Mouse (Mus musculus) activated CD4-positive, CD25-positive, alpha-beta regulatory T cell, adult 4 months (primary cell): ENCODE measurements around the gene Prdm9. TPM values are rescaled to one million over a fixed set of nuclear protein-coding genes. Genes with fewer than 3 reads are reported as not detected.
A peak's percentile ranks its signal among the peaks of the same experiment; 100 is the strongest.

ENCODE experiments used
- ATAC-seq: one replicate; pipeline ENCODE4 v1.8.0; 2017
- polyA plus RNA-seq, 2 experiments: library from polyadenylated mRNA; unstranded; fragments of 100-300 nt; shearing (Covaris generic); gene quantifications; one replicate each; pipeline ENCODE4 v1.2.1; 2017

The Prdm9 gene
- polyA plus RNA-seq, 2 experiments from 2014 or later: 4.7 to 6.5 TPM

DNA sequence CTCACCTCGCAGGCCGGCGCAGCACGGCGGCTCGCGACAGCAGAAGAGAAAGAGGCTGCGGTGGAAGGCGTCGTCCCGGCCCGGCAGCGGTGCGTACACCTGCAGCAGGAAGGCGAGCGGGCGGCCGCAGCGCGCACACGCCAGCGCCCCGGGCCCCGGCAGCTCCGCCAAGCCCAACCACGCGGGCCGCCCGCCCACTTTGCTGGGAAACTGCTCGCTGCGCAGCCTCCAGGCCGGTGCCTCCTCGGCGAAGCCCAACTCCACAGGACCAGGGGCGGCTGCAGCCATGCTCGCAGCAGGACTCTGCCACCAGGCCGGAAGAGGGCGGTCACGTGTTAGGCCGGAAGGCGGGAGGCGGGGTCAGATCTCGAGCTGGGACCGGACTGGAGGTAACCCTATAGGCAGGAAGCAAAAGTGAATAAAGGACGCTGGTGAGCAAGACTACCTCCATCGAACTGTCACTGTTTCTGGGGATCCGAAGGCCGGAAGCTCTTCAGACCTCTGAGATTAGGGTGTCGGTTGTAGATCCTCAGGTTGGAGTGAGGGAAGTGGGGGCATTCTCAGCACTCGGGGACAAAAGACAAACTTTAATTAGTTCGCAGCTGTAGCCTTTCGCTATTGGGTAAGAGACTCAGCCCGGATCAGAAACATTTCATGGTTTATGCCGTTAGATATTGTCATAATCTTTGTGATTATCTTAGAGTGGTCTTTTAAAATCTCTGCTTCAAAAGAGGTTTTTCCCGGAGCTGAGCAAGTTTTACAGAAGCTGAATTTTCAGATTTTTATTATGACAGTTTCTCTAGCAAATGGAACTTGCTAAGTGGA lies 37.0 kb downstream of the Prdm9 start, which contains the start of gene Pdcd2:
Gene Pdcd2 (minus strand): TSS at position 316 of the 825 bp plus-strand sequence.
- peak; percentile 97 for ATAC-seq

GRCm38 (mm10) chr17:15526304-15526703 lies 37.9 kb downstream of the Prdm9 start:
- ATAC-seq: no peak

- peak; percentile 77 for ATAC-seq
Measured at GRCm38 (mm10) chr17:15518766-15519165, 45.4 kb downstream of the Prdm9 start.

GRCm38 (mm10) chr17:15518186-15518585 lies 46.0 kb downstream of the Prdm9 start:
- ATAC-seq: peak; percentile 44

GRCm38 (mm10) chr17:15517776-15518175 lies 46.4 kb downstream of the Prdm9 start:
- no peak for ATAC-seq

DNA sequence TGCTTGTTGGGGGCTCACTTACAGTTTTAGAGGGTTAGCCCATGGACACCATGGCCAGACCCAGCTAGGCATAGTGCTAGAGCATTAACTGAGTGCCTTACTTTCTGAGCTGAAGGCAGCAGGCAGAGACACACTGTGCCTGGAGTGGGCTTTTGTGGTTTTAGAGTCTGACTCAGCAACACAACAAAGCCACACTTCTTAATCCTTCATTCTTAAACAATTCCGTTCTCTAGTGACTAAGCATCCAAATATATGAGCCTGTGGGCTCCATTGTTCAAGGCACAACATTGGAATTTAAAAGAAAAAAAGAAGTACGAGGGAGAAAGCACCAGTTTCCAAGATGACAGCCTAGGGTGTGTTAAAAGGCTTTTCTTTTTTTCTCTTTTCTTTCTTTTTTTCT lies 53.5 kb downstream of the Prdm9 start:
- no peak for ATAC-seq

DNA sequence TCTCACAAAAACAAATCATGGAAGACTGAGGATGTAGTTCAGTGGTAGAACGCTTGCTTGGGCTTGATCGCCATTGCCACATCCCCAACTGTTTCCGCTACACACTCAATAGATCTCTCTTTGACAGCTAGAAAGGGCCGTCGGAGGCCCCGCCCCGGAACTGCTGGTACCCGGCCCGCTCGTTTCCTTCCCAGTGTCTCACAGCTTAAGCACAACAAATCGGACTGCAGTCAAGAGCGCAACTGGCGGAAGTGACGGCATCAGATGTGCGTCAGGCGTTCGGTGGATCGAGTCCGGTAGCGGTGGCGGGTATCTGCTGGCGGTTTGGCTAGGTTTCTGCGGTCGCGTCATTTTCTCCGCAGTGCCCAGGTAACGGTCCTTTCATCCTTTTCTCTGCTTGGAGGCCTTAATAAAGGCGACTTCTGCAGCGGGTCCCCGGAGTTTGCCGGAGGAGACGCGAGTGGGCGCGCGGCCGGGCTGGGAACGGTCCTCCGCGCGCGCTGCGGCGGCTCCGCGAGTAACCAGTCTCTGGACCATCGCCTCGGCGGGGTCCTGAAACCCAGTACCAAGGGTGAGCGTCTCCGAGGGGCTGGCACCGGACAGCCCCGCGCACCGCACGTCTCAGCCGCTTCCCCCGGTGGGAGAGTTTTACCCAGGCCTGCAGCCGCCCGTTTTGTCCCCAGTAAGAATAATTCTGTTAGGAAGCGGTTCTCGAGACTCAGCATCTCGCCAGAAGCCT lies 64.3 kb downstream of the Prdm9 start, which contains the start of the genes Psmb1 and Tbp:
Gene Psmb1 (minus strand): TSS at position 96 of the 739 bp plus-strand sequence.
Gene Tbp (plus strand): TSS at position 233 of the 739 bp plus-strand sequence.
- peak; percentile 87 for ATAC-seq

DNA sequence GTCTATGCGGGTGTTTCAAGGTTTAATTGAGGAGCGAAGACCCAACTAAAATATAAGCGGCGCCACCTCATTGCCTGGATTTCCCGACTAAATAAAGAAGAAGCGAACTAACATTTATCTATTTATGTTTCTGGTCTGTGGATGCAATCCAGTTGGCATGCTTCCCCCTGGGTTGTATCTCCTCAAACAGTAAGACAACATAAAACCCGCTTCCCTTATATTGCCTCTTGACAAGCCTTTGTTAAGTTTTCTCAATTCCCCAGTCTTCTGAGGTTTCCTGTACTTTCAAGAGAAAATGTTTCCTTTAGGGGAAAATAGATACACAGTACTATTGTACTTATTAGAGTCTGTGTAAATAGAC lies 65.4 kb downstream of the Prdm9 start:
- no peak for ATAC-seq

DNA sequence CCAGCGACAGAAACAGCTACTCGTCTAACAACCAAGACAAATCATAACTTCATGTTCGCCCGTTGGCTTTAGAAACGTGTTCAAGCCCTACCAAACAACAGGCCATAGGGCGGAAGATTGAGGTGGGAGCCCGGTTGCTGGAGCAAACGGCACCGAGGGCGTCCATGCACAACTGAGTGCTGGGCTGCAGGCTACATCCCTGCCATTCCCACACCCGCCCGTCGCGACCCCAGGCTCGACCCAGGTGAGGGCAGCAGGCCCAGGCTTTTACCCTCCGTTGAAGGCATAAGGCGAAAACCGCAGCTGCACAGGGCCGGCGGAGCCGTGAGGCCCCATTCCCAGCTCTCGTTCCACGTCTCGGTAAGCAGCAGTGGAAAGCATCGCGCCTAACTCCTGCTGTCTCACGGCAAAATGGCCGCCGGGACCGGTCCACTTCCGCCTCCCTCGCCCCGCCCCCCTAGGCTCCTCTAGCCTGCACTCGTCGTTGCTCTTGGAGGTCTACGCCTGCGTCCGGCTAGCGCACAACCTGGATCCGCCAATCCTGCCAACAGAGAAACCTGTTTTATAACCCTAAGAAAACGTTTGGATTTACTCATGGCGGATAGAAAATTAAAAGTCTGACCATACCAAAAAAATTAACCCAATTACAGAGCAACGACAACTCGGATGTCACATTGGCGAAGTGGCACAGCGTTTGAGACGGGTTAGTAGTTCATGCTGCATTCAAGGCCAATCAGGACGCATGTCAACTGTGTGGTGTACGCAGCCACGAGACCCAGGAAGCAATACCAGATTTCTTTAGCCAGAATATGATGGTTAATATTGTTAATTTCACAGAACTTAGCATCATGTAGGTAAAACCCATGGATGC lies 66.0 kb downstream of the Prdm9 start:
- ATAC-seq: peak; percentile 76

Other genes with a start within 250 kb of the Prdm9 start
- gene Dll1, start 187.5 kb downstream of the Prdm9 start, polyA plus RNA-seq: under 1 TPM in 1 of 2 experiments, not detected in 1; 0.63 TPM
- 10 to 100 TPM; 26.8 to 32.4 TPM for gene Fam120b, start 168.2 kb downstream of the Prdm9 start, polyA plus RNA-seq
- 100 to 1,000 TPM; 384 to 432 TPM for gene Psmb1, start 64.6 kb downstream of the Prdm9 start, polyA plus RNA-seq
- gene Tbp, start 64.5 kb downstream of the Prdm9 start, polyA plus RNA-seq: 10 to 100 TPM; 43.5 to 57.4 TPM
- 10 to 100 TPM; 17.2 to 34.8 TPM for gene Pdcd2, start 37.1 kb downstream of the Prdm9 start, polyA plus RNA-seq
- gene Chd1, start 140.6 kb upstream of the Prdm9 start, polyA plus RNA-seq: 10 to 100 TPM; 16.3 to 17.3 TPM